13 mouse cellular contexts compared by ENCODE assay signal in genomic region chr2:38068171-38068572, GRCm38 (mm10).
DNase-seq lines count a peak whose midpoint lies in the region; ATAC-seq and TF ChIP-seq lines count a peak whose summit lies in the region.
"Had no signal": no experiment of that assay in that cellular context is flagged by ENCODE, and none has a peak within 500 bp of the region (broad histone marks: within the 10 kb centered on the region; RNA-seq: fewer than 3 reads in every experiment).

No protein-coding gene starts in this region.

- no peak overlapping the region for H3K27ac ChIP-seq in lung, postnatal 0 days (ENCODE audit: low read length)
- no peak overlapping the region for H3K27ac ChIP-seq in stomach, embryonic 16.5 days (ENCODE audit: low read length)
- H3K27ac ChIP-seq in forebrain, embryonic 11.5 days (ENCODE audit: low read depth, low read length): no peak overlapping the region
- H3K27ac ChIP-seq: heart, embryonic 10.5 days; liver, embryonic 13.5 days had no signal

- TF ChIP-seq EP300 in lung, postnatal 0 days (IDR thresholded peaks at IDR 0.05): no peak

- no peak overlapping the region for H3K4me2 ChIP-seq in lung, postnatal 0 days (replicated peaks; ENCODE audit: low read depth, low read length)
- no peak overlapping the region for H3K4me2 ChIP-seq in stomach, embryonic 16.5 days (ENCODE audit: low read depth, low read length)
- no peak overlapping the region for H3K4me2 ChIP-seq in forebrain, embryonic 11.5 days (ENCODE audit: low read depth, low read length, severe bottlenecking)
- H3K4me2 ChIP-seq: liver, embryonic 13.5 days had no signal

- peak; percentile 12 for DNase-seq in lung, postnatal 0 days (ENCODE audit: low spot score)
- no peak for DNase-seq in lung, postnatal 25 days (ENCODE audit: low spot score)
- peak; percentile 68 for DNase-seq in embryo, embryonic 10.5 days (ENCODE audit: low spot score)
- DNase-seq in left cerebral cortex, adult 8-10 months (ENCODE audit: low spot score in 2 of 2): no peak
- no peak for DNase-seq in forebrain, embryonic 11.5 days (ENCODE audit: low spot score)
- DNase-seq: adrenal gland, postnatal 25 days; cerebellum, postnatal 36 days; heart, postnatal 4 days; liver, embryonic 13.5 days; right cerebral cortex, postnatal 25 days had no signal

- H3K9ac ChIP-seq in lung, postnatal 0 days (replicated peaks; ENCODE audit: low read depth): no peak overlapping the region
- no peak overlapping the region for H3K9ac ChIP-seq in stomach, embryonic 16.5 days (ENCODE audit: low read length)
- no peak overlapping the region for H3K9ac ChIP-seq in forebrain, embryonic 11.5 days (ENCODE audit: low read length)
- H3K9ac ChIP-seq: liver, embryonic 13.5 days had no signal

- 9% methylated on average over 2 of the region's 2 CpGs for WGBS in lung, postnatal 0 days
- 23% methylated on average over 2 of the region's 2 CpGs for WGBS in stomach, embryonic 16.5 days
- WGBS in forebrain, embryonic 11.5 days: 80% methylated on average over 2 of the region's 2 CpGs

- H3K4me3 ChIP-seq in lung, postnatal 0 days (ENCODE audit: low read depth, low read length): no peak overlapping the region
- no peak overlapping the region for H3K4me3 ChIP-seq in stomach, embryonic 16.5 days (replicated peaks; ENCODE audit: low read length)
- no peak overlapping the region for H3K4me3 ChIP-seq in forebrain, embryonic 11.5 days (ENCODE audit: low read depth, low read length)
- H3K4me3 ChIP-seq: heart, embryonic 10.5 days; liver, embryonic 13.5 days had no signal

- H3K4me1 ChIP-seq in lung, postnatal 0 days (ENCODE audit: insufficient read depth, low read depth, low read length): no peaks in the 10 kb centered on the region
- H3K4me1 ChIP-seq in stomach, embryonic 16.5 days (ENCODE audit: control insufficient read depth, insufficient read depth, low read length): no peaks in the 10 kb centered on the region
- H3K4me1 ChIP-seq in forebrain, embryonic 11.5 days (replicated peaks; ENCODE audit: control insufficient read depth, insufficient read depth, low read length): no peaks in the 10 kb centered on the region

- no peaks in the 10 kb centered on the region for H3K27me3 ChIP-seq in lung, postnatal 0 days (replicated peaks; ENCODE audit: insufficient read depth, low read length)
- H3K27me3 ChIP-seq in stomach, embryonic 16.5 days (ENCODE audit: control insufficient read depth, insufficient read depth, low read length): no peaks in the 10 kb centered on the region
- no peaks in the 10 kb centered on the region for H3K27me3 ChIP-seq in forebrain, embryonic 11.5 days (ENCODE audit: control insufficient read depth, insufficient read depth, low read length)
- H3K27me3 ChIP-seq: liver, embryonic 13.5 days had no signal

- no peak for ATAC-seq in lung, postnatal 0 days
- ATAC-seq in hematopoietic stem cell, adult 5-6 weeks (replicated peaks in 1 of 2; ENCODE audit: insufficient read depth in 1 of 2, low FRiP score in 2 of 2, low TSS enrichment in 1 of 2, low read depth in 1 of 2, poor library complexity in 2 of 2, severe bottlenecking in 2 of 2): peak; percentile 29 to 37; a peak in 1 of 4 replicates
- ATAC-seq in stomach, embryonic 16.5 days (ENCODE audit: insufficient read depth, low FRiP score): peak; percentile 50
- no peak for ATAC-seq in forebrain, embryonic 11.5 days (replicated peaks; ENCODE audit: low FRiP score)

- no peaks in the 10 kb centered on the region for H3K9me3 ChIP-seq in lung, postnatal 0 days (ENCODE audit: low read length)
- H3K9me3 ChIP-seq in stomach, embryonic 16.5 days (replicated peaks; ENCODE audit: control insufficient read depth, low read length): no peaks in the 10 kb centered on the region
- H3K9me3 ChIP-seq in forebrain, embryonic 11.5 days (ENCODE audit: control insufficient read depth, low read length): no peaks in the 10 kb centered on the region
- H3K9me3 ChIP-seq: heart, embryonic 10.5 days; liver, embryonic 13.5 days had no signal

- TF ChIP-seq CTCF in lung, postnatal 0 days (IDR thresholded peaks at IDR 0.05): no peak

- no peaks in the 10 kb centered on the region for H3K36me3 ChIP-seq in lung, postnatal 0 days (ENCODE audit: insufficient read depth, low read length)
- no peaks in the 10 kb centered on the region for H3K36me3 ChIP-seq in stomach, embryonic 16.5 days (ENCODE audit: control insufficient read depth, insufficient read depth, low read length)
- H3K36me3 ChIP-seq in forebrain, embryonic 11.5 days (ENCODE audit: control insufficient read depth, insufficient read depth, low read length): no peaks in the 10 kb centered on the region
- H3K36me3 ChIP-seq: heart, embryonic 10.5 days; liver, embryonic 13.5 days had no signal

Comparison
In these comparisons a context has a peak if more than half of its experiments do, and no peak if none do; other contexts are left out.
1. DNase-seq: peak in lung, postnatal 0 days (single experiment) and embryo, embryonic 10.5 days (single experiment); none in lung, postnatal 25 days (single experiment), left cerebral cortex, adult 8-10 months (0 of 2) and forebrain, embryonic 11.5 days (single experiment).
2. ATAC-seq: peak in hematopoietic stem cell, adult 5-6 weeks (2 of 2) and stomach, embryonic 16.5 days (single experiment); none in lung, postnatal 0 days (single experiment) and forebrain, embryonic 11.5 days (single experiment).